Mouse (Mus musculus) urinary bladder, postnatal 10 days (tissue): Measurements from ENCODE around the gene Mrvi1.

Source experiments
- DNase-seq: peaks from one replicate; pipeline ENCODE4 v3.0.0; 2022; ENCODE audit warnings: low spot score

Gene Mrvi1

GRCm38 (mm10) chr7:110834522-110834921 is 147.7 kb downstream of the Mrvi1 start:
- no peak for DNase-seq

DNA sequence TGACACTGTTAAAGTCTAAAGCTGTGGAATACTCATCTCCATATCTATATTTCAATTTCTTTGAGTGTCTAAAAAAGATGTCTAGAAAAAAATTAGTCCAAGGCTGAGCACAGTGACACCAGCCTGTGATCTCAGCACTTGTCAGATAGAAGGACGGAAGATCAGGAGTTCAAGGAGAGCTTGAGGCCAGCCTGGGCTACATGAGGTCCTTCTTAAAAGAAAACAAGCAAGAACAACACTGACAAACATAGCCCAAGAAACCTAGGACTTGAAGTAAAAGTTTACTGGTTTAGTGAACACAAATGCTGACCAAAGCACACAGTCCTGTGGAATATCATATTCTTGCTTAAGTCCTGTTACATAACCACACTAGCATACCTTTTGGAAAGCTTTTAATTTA is 148.2 kb downstream of the Mrvi1 start:
- DNase-seq: no peak

DNA sequence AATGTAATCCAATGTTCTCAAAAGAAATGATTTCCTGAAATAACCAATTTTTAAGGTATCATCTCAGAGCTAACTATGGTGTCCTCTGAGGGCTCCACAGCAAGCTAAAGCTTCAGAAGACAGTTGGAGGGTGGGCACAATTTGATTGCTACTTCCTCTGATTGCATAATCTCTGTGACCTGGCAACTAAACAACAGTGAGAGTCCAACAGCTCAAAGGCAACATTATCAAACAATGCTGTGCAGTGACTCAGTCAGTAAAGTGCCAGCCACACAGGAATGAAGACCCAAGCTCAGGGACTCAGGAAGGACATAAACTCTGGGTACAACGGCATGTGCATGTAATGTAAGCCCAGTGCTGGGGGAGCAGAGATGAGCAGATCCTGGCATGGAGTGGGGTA is 149.2 kb downstream of the Mrvi1 start:
- no peak for DNase-seq

DNA sequence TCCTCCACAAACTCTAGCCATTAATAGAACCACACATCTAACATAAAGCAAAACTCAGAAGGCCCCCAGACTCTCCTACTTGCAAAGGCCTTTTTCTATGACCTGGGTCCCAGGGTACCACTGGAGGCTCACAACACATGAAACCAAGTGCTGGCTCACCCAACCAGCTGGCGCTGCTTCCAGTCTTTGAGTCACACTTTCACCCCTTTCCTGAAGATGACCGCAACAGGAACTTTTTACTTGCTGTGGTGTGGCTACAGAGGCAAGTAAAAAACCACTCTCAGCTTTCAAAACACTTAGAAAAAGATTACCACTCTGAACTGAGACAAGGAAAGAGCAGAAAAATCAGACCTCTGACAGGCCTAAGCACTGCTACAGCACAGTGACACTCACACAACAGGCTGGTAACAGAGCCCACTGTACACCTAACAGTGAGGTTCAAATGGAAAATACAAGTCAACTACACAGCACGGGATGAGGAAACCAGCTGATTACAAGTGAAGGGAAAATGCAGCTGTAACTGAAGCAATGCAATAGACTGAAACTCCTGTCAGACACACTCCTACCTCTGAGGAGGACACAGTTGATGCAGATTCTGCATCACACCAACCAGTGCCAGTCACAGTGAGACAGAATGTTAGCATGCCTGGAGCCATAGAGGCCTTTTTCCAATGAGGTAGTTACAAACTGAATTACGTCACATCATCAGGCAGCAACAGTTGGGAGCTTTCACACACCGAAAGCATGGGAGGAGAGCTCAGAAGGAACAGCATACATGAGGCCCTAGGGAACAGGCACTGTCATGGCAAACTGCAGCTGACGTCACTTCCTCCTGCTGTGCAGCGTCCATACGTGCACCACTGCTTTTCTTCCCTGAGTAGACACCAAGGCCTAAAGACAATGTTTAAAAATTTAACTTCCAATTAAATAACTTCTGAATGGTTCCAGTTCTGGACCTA is 158.0 kb downstream of the Mrvi1 start:
- no peak for DNase-seq

- DNase-seq: no peak
Measured at GRCm38 (mm10) chr7:110823593-110823992, 158.7 kb downstream of the Mrvi1 start.

GRCm38 (mm10) chr7:110823076-110823475 is 159.2 kb downstream of the Mrvi1 start:
- no peak for DNase-seq

DNA sequence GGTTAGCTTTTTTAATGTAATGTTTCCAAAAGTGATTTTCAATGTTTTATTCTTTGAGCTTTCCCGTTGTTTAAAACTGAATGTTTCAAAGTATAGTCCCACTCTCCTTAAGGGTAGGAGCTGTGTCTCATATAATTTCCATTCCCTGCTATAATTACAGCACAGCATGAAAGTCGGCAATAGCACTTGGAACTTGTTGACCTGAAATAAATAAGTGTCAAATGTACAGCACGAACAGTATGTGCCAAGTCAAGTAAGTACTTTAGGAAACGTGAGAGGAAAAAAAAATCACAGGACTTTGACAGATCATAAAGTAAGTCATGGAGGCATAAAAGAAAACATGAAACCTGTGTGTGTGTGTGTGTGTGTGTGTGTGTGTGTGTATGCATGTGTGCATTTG is 160.2 kb downstream of the Mrvi1 start:
- no peak for DNase-seq

- no peak for DNase-seq
Measured at GRCm38 (mm10) chr7:110821653-110822052, 160.6 kb downstream of the Mrvi1 start.

GRCm38 (mm10) chr7:110821068-110821467 is 161.2 kb downstream of the Mrvi1 start:
- no peak for DNase-seq

GRCm38 (mm10) chr7:110818787-110819350 is 163.4 kb downstream of the Mrvi1 start:
- DNase-seq: no peak
